ENCODE assay signal across 21 mouse cellular contexts in the genomic region with DNA sequence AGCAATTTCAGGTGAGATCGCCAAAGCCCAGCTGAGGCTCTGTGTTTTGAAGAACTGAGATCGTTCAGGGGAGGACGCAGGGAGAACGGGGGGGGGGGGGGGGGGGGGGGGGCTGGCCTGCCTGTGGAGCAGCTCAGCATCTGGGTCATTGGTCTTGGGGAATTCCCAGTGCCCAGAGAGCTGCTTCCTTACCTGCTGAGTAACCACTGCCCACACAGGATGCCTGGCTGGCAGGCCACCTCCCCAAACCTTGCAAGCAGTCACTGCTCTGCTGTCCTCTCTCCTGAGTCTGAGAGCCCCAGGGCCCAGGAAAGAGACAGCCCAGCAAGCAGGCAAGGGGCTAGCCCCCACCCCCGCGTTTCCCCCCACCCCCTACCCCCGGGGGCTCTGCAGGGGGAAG. TPM values are rescaled to one million over a fixed set of nuclear protein-coding genes. Genes with fewer than 3 reads are reported as not detected.
DNase-seq lines count a peak whose midpoint lies in the region; ATAC-seq and TF ChIP-seq lines count a peak whose summit lies in the region.
"Had no signal": no experiment of that assay in that cellular context is flagged by ENCODE, and none has a peak within 500 bp of the region (broad histone marks: within the 10 kb centered on the region; RNA-seq: fewer than 3 reads in every experiment).

No protein-coding gene starts in this region.

- peaks cover 18% of the 10 kb centered on the region for H3K27me3 ChIP-seq in kidney, embryonic 16.5 days (ENCODE audit: insufficient read depth, low read length)
- peaks cover 2% of the 10 kb centered on the region; the same call in 1 of the 2 replicates for H3K27me3 ChIP-seq in thymus, adult 2 months (ENCODE audit: control insufficient read depth, insufficient read depth, low read length)

- WGBS in kidney, embryonic 16.5 days, result 25% methylated on average over 4 of the region's 7 CpGs
- WGBS in thymus, adult 2 months, result 15% methylated on average over 7 of the region's 7 CpGs

- no peak for ATAC-seq in CD4-positive, CD25-positive, alpha-beta regulatory T cell, adult 4 months
- ATAC-seq in kidney, embryonic 16.5 days (ENCODE audit: low FRiP score, low TSS enrichment), result no peak

- H3K4me1 ChIP-seq in kidney, embryonic 16.5 days (ENCODE audit: insufficient read depth, low read length), result peaks cover 55% of the 10 kb centered on the region
- peaks cover 44% of the 10 kb centered on the region for H3K4me1 ChIP-seq in thymus, adult 2 months (replicated peaks; ENCODE audit: control insufficient read depth, insufficient read depth, low read length)

- H3K36me3 ChIP-seq in kidney, embryonic 16.5 days (ENCODE audit: insufficient read depth, low read length), result no peaks in the 10 kb centered on the region
- H3K36me3 ChIP-seq in thymus, adult 2 months (ENCODE audit: control insufficient read depth, insufficient read depth, low read length), result no peaks in the 10 kb centered on the region

- DNase-seq in CD4-positive, CD25-positive, alpha-beta regulatory T cell, adult 2 months (ENCODE audit: low read depth, low spot score), result peak; percentile 39
- no peak for DNase-seq in kidney, adult 8-10 months
- peak; percentile 25 for DNase-seq in thymus, postnatal 4 days
- DNase-seq in thymus, adult 2 months, result no peak
- peak; percentile 25 for DNase-seq in yolk sac, embryonic 10.5 days (ENCODE audit: low spot score)
- no peak for DNase-seq in cerebellum, postnatal 25 days
- DNase-seq: adrenal gland, adult 8-10 months; cerebellum, adult 8-10 months; gastrocnemius, postnatal 25 days; kidney, adult 18-20 months; left cerebral cortex, postnatal 4 days; lung, adult 18-20 months; lung, postnatal 4 days had no signal

- TF ChIP-seq CTCF in thymus, adult 2 months (IDR thresholded peaks at IDR 0.05; ENCODE audit: borderline replicate concordance, control insufficient read depth, extremely low read depth, insufficient read depth, low read length, poor library complexity), result no peak

- H3K9me3 ChIP-seq in kidney, embryonic 16.5 days (ENCODE audit: low read length), result no peaks in the 10 kb centered on the region
- H3K9me3 ChIP-seq: forebrain, embryonic 13.5 days had no signal

- 0 out of 2 replicates have a peak overlapping the region, but pooled peaks have one; percentile 24 for H3K27ac ChIP-seq in kidney, embryonic 16.5 days (ENCODE audit: low read length)
- H3K27ac ChIP-seq in thymus, adult 2 months (ENCODE audit: control insufficient read depth, insufficient read depth, low read length), result no peak overlapping the region
- H3K27ac ChIP-seq: forebrain, embryonic 13.5 days; hindbrain, embryonic 14.5 days; layer of hippocampus, adult 2 months had no signal

- TF ChIP-seq POLR2A in thymus, adult 2 months (IDR thresholded peaks at IDR 0.05; ENCODE audit: control insufficient read depth, extremely low read depth, insufficient read depth, low read length, poor library complexity), result no peak

- no peak overlapping the region for H3K4me3 ChIP-seq in kidney, embryonic 16.5 days (ENCODE audit: low read length)
- H3K4me3 ChIP-seq in thymus, adult 2 months (ENCODE audit: control insufficient read depth, insufficient read depth, low read length), result no peak overlapping the region
- H3K4me3 ChIP-seq: erythroblast, embryonic 14.5 days; forebrain, embryonic 13.5 days; layer of hippocampus, adult 2 months had no signal

- 0 out of 2 replicates have a peak overlapping the region, but pooled peaks have one; percentile 38 for H3K9ac ChIP-seq in kidney, embryonic 16.5 days (replicated peaks; ENCODE audit: low read length)
- H3K9ac ChIP-seq: forebrain, embryonic 13.5 days; hindbrain, embryonic 14.5 days had no signal

- H3K4me2 ChIP-seq in kidney, embryonic 16.5 days (replicated peaks; ENCODE audit: low read depth, low read length), result no peak overlapping the region
- H3K4me2 ChIP-seq: forebrain, embryonic 13.5 days; hindbrain, embryonic 14.5 days had no signal

RNA-seq across cellular contexts. Expression of a gene that starts 5.5 kb away (rescaled TPM):
- polyA plus RNA-seq in CD4-positive, CD25-positive, alpha-beta regulatory T cell, adult 4 months (2017; shearing (Covaris generic)), result 1 to 10 TPM; 1.8 to 2.7 TPM
- 0.05 and 0.09 TPM in 2 replicates for polyA plus RNA-seq in kidney, embryonic 16.5 days (2015; fragmentation: Nextera tagmentation; extraction: Ambion mirVana)
- polyA plus RNA-seq in thymus, adult 2 months (2012; rRNA removed), result 1.7 and 2.2 TPM in 2 replicates
- polyA plus RNA-seq: erythroblast, embryonic 14.5 days; hindbrain, embryonic 14.5 days had no signal

RNA-seq across cellular contexts. Expression of a gene that starts 26.6 kb away (rescaled TPM):
- polyA plus RNA-seq in CD4-positive, CD25-positive, alpha-beta regulatory T cell, adult 4 months (2017; shearing (Covaris generic)), result 10 to 100 TPM; 18.6 to 22.8 TPM
- not detected in 2 replicates for polyA plus RNA-seq in kidney, embryonic 16.5 days (2015; fragmentation: Nextera tagmentation; extraction: Ambion mirVana)
- polyA plus RNA-seq in thymus, adult 2 months (2012; rRNA removed), result 5.3 and 5.8 TPM in 2 replicates
- polyA plus RNA-seq: embryonic facial prominence, embryonic 11.5 days; forebrain, embryonic 13.5 days; hindbrain, embryonic 14.5 days; liver, adult 2 months had no signal

RNA-seq across cellular contexts. Expression of a gene that starts 44.8 kb away (rescaled TPM):
- polyA plus RNA-seq in CD4-positive, CD25-positive, alpha-beta regulatory T cell, adult 4 months (2017; shearing (Covaris generic)), result 10 to 100 TPM; 32.3 to 51.9 TPM
- polyA plus RNA-seq in kidney, embryonic 16.5 days (2015; fragmentation: Nextera tagmentation; extraction: Ambion mirVana), result 6.8 and 7.6 TPM in 2 replicates
- polyA plus RNA-seq in thymus, adult 2 months (2012; rRNA removed), result 23.3 and 34.5 TPM in 2 replicates

Comparison
In these comparisons a context has a peak if more than half of its experiments do, and no peak if none do; other contexts are left out.
1. DNase-seq: peak in CD4-positive, CD25-positive, alpha-beta regulatory T cell, adult 2 months (single experiment), thymus, postnatal 4 days (single experiment) and yolk sac, embryonic 10.5 days (single experiment); none in kidney, adult 8-10 months (0 of 2), thymus, adult 2 months (single experiment) and cerebellum, postnatal 25 days (0 of 2).